Mouse (Mus musculus) MEL (cell line): ENCODE data around the gene Tab2.

Experiments
- CTCF ChIP-seq, 3 experiments: IDR thresholded peaks in 2 of 3; conservative IDR thresholded peaks in 1 of 3; 2 replicates each; pipeline ENCODE4 v1.5.1; 2011 to 2012; ENCODE audit warnings: low read length in 3 of 3, low read depth in 2 of 3, mild to moderate bottlenecking in 2 of 3, improper control_type of control experiment in 1 of 3, inconsistent platforms in 1 of 3, mixed read lengths in 1 of 3, moderate library complexity in 1 of 3; ENCODE audit not compliant: control insufficient read depth in 1 of 3, insufficient read depth in 1 of 3, poor library complexity in 1 of 3, severe bottlenecking in 1 of 3
- EP300 ChIP-seq, 2 experiments: IDR thresholded peaks; 2 replicates each; pipeline ENCODE4 v1.6.1; 2011; ENCODE audit warnings: improper control_type of control experiment in 2 of 2, low read length in 2 of 2, low read depth in 1 of 2, mild to moderate bottlenecking in 1 of 2
- GATA1 ChIP-seq: IDR thresholded peaks from 2 replicates; pipeline ENCODE4 v1.6.1; 2011; ENCODE audit warnings: low read depth, low read length, improper control_type of control experiment
- MYC ChIP-seq: IDR thresholded peaks from 2 replicates; pipeline ENCODE4 v1.6.1; 2011; ENCODE audit warnings: low read depth, mild to moderate bottlenecking, low read length, improper control_type of control experiment, moderate library complexity
- NELFE ChIP-seq: IDR thresholded peaks from 2 replicates; pipeline ENCODE4 v1.6.1; 2011; ENCODE audit warnings: low read depth, low read length, improper control_type of control experiment
- POLR2A ChIP-seq, 2 experiments: IDR thresholded peaks; 2 replicates each; pipeline ENCODE4 v1.6.1; 2011 to 2012; ENCODE audit warnings: low read length in 2 of 2, mild to moderate bottlenecking in 2 of 2, control low read depth in 1 of 2, improper control_type of control experiment in 1 of 2, low read depth in 1 of 2, moderate library complexity in 1 of 2; ENCODE audit not compliant: control insufficient read depth in 1 of 2, insufficient read depth in 1 of 2, poor library complexity in 1 of 2
- ZKSCAN1 ChIP-seq: IDR thresholded peaks from 2 replicates; pipeline ENCODE4 v1.6.1; 2012; ENCODE audit warnings: low read depth, mild to moderate bottlenecking, inconsistent platforms, low read length, improper control_type of control experiment, moderate library complexity
- ZMIZ1 ChIP-seq: IDR thresholded peaks from 2 replicates; pipeline ENCODE4 v1.6.1; 2012; ENCODE audit warnings: low read depth, mild to moderate bottlenecking, inconsistent platforms, low read length, improper control_type of control experiment, moderate library complexity

DNA sequence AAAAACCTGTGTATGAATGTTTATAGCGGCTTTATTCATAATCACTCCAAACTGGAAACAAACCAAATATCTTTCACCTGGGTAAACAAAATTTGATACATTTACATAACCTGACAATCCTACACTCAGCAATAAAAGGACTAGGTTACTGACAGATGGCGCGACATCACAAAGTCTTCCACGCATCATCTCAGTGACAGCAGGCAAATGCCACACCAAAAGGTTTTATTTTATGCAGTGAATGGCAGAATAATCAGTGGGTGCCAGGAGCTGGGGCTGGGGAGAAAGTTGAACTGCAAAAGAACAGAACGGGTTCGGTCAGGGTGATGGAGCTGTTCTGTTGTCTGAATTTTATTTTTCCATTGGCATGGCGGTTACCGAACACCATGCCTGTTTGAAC is 31.5 kb upstream of the Tab2 start:
- TF ChIP-seq NELFE = no peak
- TF ChIP-seq EP300 (IDR thresholded peaks at IDR 0.05; ENCODE audit: low read depth in 1 of 2, low read length in 2 of 2) = no peak
- no peak for TF ChIP-seq ZKSCAN1
- TF ChIP-seq POLR2A (IDR thresholded peaks at IDR 0.05; ENCODE audit: control insufficient read depth in 1 of 2, insufficient read depth in 1 of 2, low read depth in 1 of 2, low read length in 2 of 2, poor library complexity in 1 of 2) = no peak
- no peak for TF ChIP-seq ZMIZ1
- no peak for TF ChIP-seq MYC
- no peak for TF ChIP-seq CTCF (IDR thresholded peaks at IDR 0.05 in 2 of 3, conservative IDR thresholded peaks at IDR 0.05 in 1 of 3; ENCODE audit: control insufficient read depth in 1 of 3, insufficient read depth in 1 of 3, low read depth in 2 of 3, low read length in 3 of 3, poor library complexity in 1 of 3, severe bottlenecking in 1 of 3)
- no peak for TF ChIP-seq GATA1
